Mouse (Mus musculus) brain, embryonic 14.5 days (tissue): ENCODE data around the gene Grtp1.

Experiments
- CTCF ChIP-seq: fragments of 200-500 bp; IDR thresholded peaks from 2 replicates; pipeline ENCODE4 v1.5.1; 2012; ENCODE audit warnings: inconsistent platforms, mild to moderate bottlenecking, moderate library complexity, borderline replicate concordance; ENCODE audit not compliant: insufficient read depth, insufficient read length; ENCODE audit errors: extremely low read depth
- POLR2A ChIP-seq: fragments of 200-500 bp; IDR thresholded peaks from 2 replicates; pipeline ENCODE4 v1.6.1; 2012; ENCODE audit warnings: mild to moderate bottlenecking, inconsistent platforms, borderline replicate concordance; ENCODE audit not compliant: poor library complexity, insufficient read depth, insufficient read length, severe bottlenecking; ENCODE audit errors: extremely low read depth

DNA sequence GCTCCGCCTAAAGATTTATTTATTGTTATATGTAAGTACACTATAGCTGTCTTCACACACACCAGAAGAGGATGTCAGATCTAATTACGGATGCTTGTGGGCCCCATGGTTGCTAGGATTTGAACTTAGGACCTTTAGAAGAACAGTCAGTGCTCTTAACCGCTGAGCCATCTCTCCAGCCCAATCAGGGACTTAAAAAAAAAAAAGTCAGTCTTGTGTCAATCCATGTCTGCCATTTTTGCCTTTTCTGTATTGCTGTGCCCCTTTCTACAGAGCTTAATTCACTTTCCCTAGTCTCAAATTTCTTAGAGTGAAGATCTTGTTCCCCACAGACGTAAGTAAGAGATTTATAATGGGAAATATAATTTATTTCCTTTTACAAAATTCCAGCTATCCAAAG, 18.0 kb upstream of the Grtp1 start:
- no peak for TF ChIP-seq CTCF
- TF ChIP-seq POLR2A: no peak
